Mouse (Mus musculus) megakaryocyte, embryonic 14.5 days (primary cell): ENCODE measurements at regions not wholly inside any gene's neighbourhood (a gene's known extent, or its start where the extent isn't known, plus 50 kb on each side); places are given as distances from the start of the nearest gene placed in this dataset.

Experiments
- FLI1 ChIP-seq: IDR thresholded peaks from 2 replicates; pipeline ENCODE4 v1.6.1; 2012; ENCODE audit warnings: low read length, inconsistent platforms, mixed read lengths
- GATA1 ChIP-seq: IDR thresholded peaks from 3 replicates; pipeline ENCODE4 v1.6.1; 2012; ENCODE audit warnings: mixed read lengths, low read length, inconsistent platforms, borderline replicate concordance

GRCm38 (mm10) chr9:41805491-41806288 is 318.4 kb downstream of the Sorl1 start:
- TF ChIP-seq FLI1 (no peak), GATA1 (no peak)
